Mouse (Mus musculus) c-Kit-positive CD71-negative TER-119-negative erythroid progenitor cells, embryonic 14.5 days (primary cell): ENCODE results near the gene B4galt1.

Experiments
- DNase-seq: peaks from one replicate; pipeline ENCODE4 v3.0.0-alpha.2; 2013; ENCODE audit warnings: low read depth

B4galt1 gene

DNA sequence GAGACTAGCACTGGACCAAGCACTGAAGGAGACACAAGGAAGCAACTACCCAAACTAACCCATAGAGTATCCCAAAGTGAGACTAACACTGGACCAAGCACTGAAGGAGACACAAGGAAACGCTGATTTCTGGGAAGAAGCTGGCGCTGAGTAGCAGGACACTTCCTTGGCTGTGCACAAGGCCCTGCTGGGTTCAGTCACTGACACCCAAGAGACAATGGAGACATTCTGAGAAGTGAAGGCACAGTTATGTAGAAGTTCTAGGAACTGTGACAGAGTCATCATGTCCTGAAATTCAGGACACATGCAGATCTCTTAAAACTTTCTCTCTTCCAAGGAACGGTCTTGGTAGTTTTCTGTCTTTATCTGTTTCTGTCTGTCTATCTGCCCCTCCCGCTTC lies 16.4 kb upstream of the B4galt1 start:
- DNase-seq: no peak

DNA sequence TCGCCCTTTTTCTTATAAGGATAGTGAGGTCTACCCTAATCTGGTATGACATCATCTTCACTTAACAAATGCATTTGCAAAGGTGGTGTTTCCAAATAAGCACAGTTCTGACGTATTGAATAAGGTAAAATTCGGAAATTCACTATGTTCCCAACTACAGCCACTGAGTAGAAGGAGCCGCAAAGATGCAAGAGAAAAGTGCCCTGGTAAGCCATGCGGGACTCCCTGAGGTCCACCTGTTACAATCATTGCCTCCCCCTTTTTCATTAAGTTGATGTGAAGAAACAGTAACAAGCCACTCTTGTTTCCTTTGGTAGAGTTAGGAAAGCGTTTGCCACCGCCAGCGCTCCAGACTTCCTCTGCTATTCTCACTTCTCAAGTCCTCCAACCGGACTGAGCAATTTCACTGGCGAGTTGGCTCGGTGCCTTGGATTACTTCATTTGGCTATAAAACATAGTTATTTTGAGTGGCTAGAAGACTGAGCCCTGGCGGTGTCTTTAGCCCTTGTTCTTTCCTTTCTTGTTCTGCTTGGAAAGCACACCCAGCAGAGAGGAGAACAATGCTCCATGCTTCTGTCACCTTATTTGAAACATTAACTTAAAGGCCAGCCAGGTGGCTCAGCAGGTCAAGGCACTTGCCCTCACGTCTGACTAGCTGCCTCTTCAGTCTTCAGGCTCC lies 14.9 kb upstream of the B4galt1 start:
- no peak for DNase-seq

- DNase-seq: no peak
Measured at GRCm38 (mm10) chr4:40864361-40864760, 10.6 kb upstream of the B4galt1 start.

DNA sequence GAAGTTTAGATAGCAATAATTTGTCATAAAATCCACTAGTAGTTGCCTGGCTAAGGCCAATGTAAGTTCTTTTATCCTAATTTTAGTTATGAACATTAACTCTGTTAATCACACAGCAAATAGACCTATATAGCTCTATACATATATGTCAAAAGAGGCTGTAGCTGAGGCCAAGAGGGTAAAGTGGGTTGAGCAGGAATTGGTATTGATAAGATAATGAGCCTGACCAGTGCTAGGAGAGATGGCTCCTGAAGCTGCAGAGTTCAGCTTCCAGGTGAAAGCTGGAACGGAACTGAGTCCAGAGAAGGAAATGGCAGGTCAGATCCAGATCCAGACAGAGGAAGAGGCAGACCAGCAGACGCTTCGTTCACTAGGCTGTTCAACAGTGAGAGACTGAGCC lies 9.5 kb upstream of the B4galt1 start:
- DNase-seq: no peak

- no peak for DNase-seq
Measured at GRCm38 (mm10) chr4:40861131-40861530, 7.3 kb upstream of the B4galt1 start.

DNA sequence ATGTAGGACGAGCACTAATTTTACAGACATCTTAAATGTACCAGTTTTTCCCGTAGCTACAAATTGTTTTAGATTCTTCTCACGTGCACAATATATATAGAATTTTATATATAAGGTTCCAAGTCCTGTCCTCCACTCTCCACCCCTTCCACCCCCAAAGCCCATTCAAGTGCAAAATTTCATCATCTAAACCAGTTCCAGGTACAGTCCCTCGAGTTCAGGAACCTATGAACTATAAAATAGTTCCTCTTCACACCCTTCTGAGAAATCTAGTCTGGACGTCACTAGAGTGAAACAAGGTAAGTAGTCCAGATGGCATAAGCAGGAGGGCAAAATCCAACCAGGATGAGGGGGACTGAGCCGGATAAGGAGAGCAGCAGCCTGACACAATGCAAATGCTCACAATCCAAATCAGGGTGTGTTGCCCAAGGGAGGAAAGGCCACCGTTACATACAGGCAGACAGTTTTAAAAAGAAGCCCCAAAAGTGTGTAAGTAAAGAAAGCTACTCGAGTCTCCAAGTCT lies 4.1 kb upstream of the B4galt1 start:
- no peak for DNase-seq

GRCm38 (mm10) chr4:40856571-40856970 lies 2.8 kb upstream of the B4galt1 start:
- DNase-seq: no peak

DNA sequence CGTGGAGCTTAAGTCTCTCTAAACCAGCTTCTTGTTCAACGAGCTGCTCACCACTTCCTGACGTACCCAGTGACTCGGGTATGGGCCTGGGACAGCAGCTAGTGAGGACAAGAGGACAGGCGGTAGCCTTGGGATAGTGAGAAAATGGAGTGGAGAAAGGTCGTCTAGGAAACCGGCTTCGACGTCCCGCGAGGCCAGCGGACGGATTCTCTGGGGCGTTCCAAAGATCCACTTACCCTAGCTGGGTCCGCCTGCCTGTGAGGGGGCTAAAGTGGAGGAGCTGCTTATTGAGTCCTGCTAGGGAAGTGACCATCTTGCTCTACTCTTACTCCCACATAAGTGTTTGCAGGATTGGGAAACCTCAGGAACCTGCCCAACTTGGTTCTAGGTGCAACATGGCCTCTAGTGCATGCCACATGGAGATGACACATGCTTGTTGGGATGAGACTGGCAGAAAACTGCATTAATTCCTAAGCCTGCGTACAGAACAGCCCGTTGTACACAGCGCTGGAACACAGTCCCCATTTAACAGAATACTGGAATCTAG lies 655 bp upstream of the B4galt1 start:
- no peak for DNase-seq

- DNase-seq: no peak
Measured at GRCm38 (mm10) chr4:40852861-40853564, 792 bp downstream of the B4galt1 start.

DNA sequence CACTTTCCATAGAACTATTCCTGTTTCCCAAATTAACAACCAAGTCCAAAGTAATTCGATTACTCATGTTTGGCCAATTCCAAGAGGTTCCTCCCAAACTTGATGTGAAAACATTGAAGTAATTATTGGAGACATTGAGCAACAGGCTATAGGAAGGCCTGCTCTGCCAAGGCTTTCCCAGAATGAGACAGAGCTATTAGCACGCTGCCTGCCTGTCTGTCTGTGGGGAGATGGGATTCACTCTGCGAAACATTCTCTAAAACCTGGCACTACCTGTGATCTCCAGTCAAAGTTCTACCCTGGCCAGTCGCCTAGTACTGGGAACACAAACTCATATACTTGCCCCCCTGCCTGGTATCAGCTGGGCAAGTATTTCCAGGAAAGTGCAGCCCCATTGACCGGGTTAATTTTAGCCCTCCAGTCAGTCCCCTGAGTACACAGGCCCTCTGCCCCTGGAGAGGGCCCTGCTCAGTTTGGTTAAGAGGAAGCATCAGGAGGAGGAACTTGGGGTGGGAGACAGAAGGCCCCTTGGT lies 1.5 kb downstream of the B4galt1 start:
- no peak for DNase-seq

DNA sequence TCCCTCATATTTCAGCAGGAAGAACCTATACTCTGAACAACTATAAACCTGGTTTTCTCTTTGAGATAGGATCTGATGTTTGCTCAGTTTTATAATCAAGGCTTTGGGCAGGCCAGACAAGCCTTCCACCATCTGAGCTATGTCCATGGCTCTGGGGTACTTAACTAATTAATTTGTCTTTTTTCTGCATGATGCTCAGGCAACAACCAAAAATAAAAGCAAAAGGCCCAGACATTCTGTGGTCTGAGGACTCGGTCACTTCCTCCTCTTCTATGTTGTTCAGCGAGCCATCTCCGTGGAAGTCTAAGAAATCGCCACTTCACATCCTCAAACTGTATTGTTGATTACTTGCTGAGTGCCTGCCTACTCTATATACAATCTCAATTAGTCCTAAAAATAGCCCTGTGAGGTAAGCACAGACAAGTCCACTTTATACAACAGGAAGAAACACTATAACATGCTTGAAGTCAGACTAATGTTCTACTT lies 2.0 kb downstream of the B4galt1 start:
- no peak for DNase-seq

- DNase-seq: no peak
Measured at GRCm38 (mm10) chr4:40851031-40851762, 2.6 kb downstream of the B4galt1 start.

- no peak for DNase-seq
Measured at GRCm38 (mm10) chr4:40850582-40850981, 3.2 kb downstream of the B4galt1 start.

DNA sequence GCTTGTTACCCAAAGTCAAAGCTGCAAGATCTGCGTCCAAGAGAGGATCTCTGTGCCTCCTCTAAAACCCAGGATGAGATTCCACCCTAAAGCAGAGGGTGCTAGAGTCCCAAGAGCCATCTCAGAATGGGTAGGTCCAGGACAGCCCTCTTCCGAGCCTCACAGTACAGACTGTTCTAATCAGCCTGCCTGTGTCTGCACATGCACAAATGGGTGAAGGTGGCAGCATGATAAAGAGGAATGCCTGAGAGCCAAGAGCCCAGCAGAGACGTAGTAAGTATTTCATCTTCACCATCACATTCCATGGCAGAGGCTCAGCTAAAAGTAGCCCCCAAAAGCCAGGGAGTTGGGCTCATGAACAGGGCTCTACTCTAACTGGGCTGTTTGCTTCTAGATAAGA lies 4.3 kb downstream of the B4galt1 start:
- DNase-seq: no peak

- no peak for DNase-seq
Measured at GRCm38 (mm10) chr4:40848246-40848645, 5.6 kb downstream of the B4galt1 start.

DNA sequence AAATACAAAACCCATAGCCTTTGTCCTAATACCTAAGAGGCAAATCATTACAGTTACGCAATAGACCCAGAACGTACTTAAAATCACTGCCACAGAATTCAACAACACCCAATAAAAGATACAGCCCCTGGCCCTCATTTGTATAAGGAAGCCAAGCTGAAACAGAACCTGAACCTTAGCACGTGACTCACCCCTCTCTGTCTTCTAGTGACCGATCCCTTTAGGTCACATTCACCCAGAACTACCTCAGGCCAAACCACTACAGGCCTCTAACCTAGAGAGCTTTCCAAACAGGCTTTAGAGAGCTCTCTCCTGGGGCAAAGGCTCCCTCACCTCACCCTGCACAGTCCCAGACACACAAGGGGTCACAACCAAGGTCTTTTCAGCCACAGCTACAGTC lies 6.6 kb downstream of the B4galt1 start:
- no peak for DNase-seq

DNA sequence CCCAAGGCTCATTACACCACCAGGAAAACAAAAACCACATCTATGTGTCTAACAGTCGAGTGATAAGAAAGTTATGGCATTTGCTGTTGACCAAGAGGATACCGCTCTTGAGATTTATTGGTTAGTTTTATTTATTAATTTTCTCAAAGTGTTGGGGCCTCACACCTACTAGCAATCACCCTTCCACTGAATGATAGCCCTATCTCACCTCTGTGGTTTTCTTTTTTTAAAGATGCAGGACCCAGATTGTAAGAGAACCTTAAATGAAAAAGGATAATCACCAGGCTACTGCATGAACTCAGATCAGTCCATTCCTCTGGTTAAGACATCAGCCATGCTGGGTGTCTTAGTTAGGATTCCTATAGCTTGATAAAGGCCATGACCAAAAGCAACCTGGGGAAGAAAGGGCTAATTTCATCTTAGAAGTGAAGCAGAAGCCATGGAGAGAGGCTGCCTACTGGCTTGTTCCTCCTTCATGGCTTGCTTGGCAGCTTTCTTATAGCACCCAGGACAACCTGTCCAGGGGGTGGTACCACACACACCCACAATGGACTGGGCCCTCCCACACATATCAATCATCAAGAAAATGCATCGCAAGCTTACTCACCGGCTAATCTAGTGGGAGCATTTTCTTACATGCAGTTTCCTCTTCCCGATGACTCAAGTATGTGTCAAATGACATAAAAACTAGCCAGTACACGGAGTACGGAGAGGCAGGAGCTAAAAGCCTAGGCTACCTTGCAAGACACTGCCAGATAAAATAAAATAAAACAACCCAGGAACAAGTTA lies 7.5 kb downstream of the B4galt1 start:
- DNase-seq: no peak

DNA sequence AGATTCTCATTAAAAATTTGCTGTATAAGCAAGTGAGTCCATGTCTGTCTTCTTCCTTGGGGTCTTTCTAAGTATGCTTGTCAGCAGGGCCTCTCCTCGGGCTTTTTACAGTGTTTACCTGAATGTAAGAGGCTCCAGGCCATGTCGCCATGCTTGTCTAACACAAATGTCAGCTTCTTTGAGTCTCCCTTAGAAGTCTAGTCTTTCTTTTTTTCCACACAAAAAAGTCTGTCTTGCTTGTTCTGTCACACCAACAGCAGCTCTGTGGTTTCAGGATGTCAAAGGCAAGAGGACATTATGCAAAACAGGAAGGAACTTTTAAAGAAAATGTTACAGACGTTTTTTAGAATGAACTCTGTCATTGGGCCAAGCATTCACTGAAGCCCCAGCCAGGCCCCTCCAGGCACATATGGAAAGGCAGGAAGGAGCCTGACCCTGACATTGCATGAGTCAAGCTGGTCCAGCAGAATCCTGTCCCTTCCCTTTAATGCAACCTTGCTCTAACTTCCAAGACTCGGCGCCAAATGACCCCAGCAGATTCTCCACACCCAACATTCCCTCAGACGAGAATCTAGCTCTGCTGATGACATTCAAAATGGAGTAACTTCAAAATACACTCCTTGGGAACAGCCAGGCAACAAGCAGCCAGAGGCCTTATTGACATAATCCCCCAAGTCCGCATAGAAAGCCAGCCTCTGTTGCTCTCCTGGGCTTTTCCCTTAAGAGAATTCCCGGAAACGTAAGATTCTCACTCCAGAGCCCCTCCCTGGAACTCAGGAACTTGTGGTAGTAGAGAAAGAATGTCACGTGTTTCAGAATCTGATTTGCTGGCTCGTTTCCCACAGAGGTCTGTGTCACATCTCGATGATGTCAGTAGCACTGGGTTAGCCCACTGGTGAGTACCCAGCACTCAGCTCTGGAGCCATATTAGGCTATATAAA lies 8.7 kb downstream of the B4galt1 start:
- DNase-seq: no peak

DNA sequence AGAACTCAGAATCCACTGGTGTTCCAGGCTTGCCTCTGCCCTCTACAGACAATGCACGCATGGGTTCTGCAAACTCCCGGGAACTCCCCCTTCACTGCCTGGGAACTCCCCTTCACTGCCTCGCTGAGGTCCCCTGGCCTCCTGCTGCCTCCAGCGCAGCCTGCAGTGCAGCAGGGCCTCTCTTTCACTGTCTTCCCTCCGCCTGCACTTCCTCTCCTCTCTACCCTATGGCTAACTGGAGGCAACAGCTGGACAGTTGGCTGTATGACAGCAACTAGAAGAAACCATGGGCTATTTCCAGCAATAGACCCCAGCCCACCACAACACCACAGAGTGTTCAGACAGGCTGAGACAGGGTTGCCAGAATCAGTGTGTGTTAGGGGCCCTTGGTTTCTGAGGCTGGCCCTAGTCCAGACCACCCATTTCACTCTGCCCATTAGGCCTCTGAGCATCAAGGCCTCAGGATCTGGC lies 9.5 kb downstream of the B4galt1 start:
- no peak for DNase-seq

GRCm38 (mm10) chr4:40843726-40844125 lies 10.1 kb downstream of the B4galt1 start:
- DNase-seq: no peak
